Mouse (Mus musculus): ENCODE measurements around the gene Spop. TPM values are rescaled to one million over a fixed set of nuclear protein-coding genes. Genes with fewer than 3 reads are reported as not detected.

Spop gene
- polyA plus RNA-seq, 1 experiment from 2014 or later, result 199 TPM

GRCm38 (mm10) chr11:95392223-95392667, 21.6 kb upstream of the Spop start:
- 49% methylated on average over 7 of the region's 7 CpGs for WGBS
- peaks cover 19% of the 10 kb centered on the region for H3K4me1 ChIP-seq (replicated peaks)
- H3K36me3 ChIP-seq, result peaks cover 52% of the 10 kb centered on the region
- H3K4me3 ChIP-seq (replicated peaks), result no peak overlapping the region
- no peaks in the 10 kb centered on the region for H3K9me3 ChIP-seq
- ATAC-seq, result peak; percentile 53; the same call in 1 of the 2 replicates
- H3K27me3 ChIP-seq, result peaks cover 8% of the 10 kb centered on the region; the same call in 1 of the 2 replicates
- H3K27ac ChIP-seq, result no peak overlapping the region; the same call in 1 of the 2 replicates
- no peak overlapping the region for H3K4me2 ChIP-seq (replicated peaks)
- H3K9ac ChIP-seq (replicated peaks), result no peak overlapping the region

- Histone ChIP-seq H3K36me3 (peaks cover 45% of the 10 kb centered on the region), H3K9ac (replicated peaks) (no peak overlapping the region), H3K27me3 (peaks cover 8% of the 10 kb centered on the region; the same call in 1 of the 2 replicates), H3K4me1 (replicated peaks) (peaks cover 18% of the 10 kb centered on the region), H3K4me3 (replicated peaks) (no peak overlapping the region), H3K9me3 (no peaks in the 10 kb centered on the region), H3K27ac (no peak overlapping the region), H3K4me2 (replicated peaks) (no peak overlapping the region)
- 79% methylated on average over 11 of the region's 11 CpGs for WGBS
- no peak for ATAC-seq
Observed at GRCm38 (mm10) chr11:95392708-95393499, 21.0 kb upstream of the Spop start.

- H3K4me2 ChIP-seq (replicated peaks), result no peak overlapping the region
- no peak for ATAC-seq
- no peak overlapping the region for H3K27ac ChIP-seq
- no peaks in the 10 kb centered on the region for H3K9me3 ChIP-seq
- H3K9ac ChIP-seq (replicated peaks), result no peak overlapping the region
- 32% methylated on average over 5 of the region's 5 CpGs for WGBS
- H3K36me3 ChIP-seq, result peaks cover 40% of the 10 kb centered on the region
- peaks cover 12% of the 10 kb centered on the region; the same call in 1 of the 2 replicates for H3K27me3 ChIP-seq
- H3K4me3 ChIP-seq (replicated peaks), result no peak overlapping the region
- H3K4me1 ChIP-seq (replicated peaks), result peaks cover 24% of the 10 kb centered on the region
Observed at GRCm38 (mm10) chr11:95393500-95393816, 20.4 kb upstream of the Spop start.

DNA sequence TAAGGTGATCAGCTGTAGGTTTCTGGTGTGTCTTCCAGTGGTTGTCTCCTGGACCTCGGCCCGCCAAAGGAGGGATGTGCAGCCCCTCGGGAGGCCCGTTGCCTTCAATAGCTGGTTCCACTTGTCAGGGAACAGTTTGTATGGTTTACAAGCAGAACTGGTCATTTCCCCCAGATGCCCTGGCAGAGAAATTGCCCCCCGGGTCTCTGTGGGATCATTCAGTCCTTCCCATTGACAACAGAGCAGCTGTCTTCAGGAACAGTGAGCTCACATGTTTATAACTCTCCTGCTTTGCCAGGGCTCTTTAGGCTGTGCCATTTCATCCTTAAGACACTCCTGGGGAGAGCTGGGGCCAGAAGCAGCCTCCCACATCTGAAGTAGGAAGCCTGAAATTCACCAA, 19.8 kb upstream of the Spop start:
- 63% methylated on average over 5 of the region's 5 CpGs for WGBS
- peaks cover 16% of the 10 kb centered on the region; the same call in 1 of the 2 replicates for H3K27me3 ChIP-seq
- H3K4me2 ChIP-seq (replicated peaks), result no peak overlapping the region
- ATAC-seq, result no peak
- peaks cover 24% of the 10 kb centered on the region for H3K4me1 ChIP-seq (replicated peaks)
- no peak overlapping the region for H3K4me3 ChIP-seq (replicated peaks)
- H3K36me3 ChIP-seq, result peaks cover 33% of the 10 kb centered on the region
- H3K9me3 ChIP-seq, result no peaks in the 10 kb centered on the region
- H3K27ac ChIP-seq, result no peak overlapping the region
- H3K9ac ChIP-seq (replicated peaks), result no peak overlapping the region

DNA sequence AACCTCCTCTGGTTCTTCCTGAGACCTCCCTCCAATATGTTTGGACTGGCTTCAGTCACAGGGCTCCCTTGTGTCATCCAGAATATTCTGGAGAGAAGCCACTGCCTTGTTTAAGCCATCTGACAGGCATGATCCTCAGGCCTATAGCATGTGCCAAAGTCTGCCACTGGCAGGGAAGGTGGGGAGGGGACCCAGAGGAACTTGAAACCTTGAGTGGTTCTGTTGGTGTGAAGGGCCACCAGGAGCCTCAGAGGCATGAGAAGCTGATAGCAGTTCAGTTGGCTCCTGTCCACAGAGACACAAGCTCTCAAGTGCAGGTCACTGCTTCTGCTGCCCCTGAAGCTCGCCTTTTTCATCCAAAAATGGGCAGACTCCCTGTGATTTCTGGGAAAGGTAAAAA, 17.3 kb upstream of the Spop start:
- no peak for ATAC-seq
- peaks cover 29% of the 10 kb centered on the region for H3K4me1 ChIP-seq (replicated peaks)
- H3K9ac ChIP-seq (replicated peaks), result no peak overlapping the region
- H3K27me3 ChIP-seq, result peaks cover 19% of the 10 kb centered on the region; the same call in 1 of the 2 replicates
- 65% methylated on average over 1 of the region's 1 CpGs for WGBS
- H3K36me3 ChIP-seq, result peaks cover 10% of the 10 kb centered on the region
- H3K9me3 ChIP-seq, result no peaks in the 10 kb centered on the region
- H3K4me2 ChIP-seq (replicated peaks), result no peak overlapping the region
- H3K4me3 ChIP-seq (replicated peaks), result no peak overlapping the region
- no peak overlapping the region for H3K27ac ChIP-seq

GRCm38 (mm10) chr11:95397843-95398835, 15.7 kb upstream of the Spop start:
- 60% methylated on average over 14 of the region's 14 CpGs for WGBS
- H3K4me2 ChIP-seq (replicated peaks), result no peak overlapping the region
- ATAC-seq, result no peak
- no peak overlapping the region for H3K27ac ChIP-seq
- H3K4me1 ChIP-seq (replicated peaks), result peaks cover 18% of the 10 kb centered on the region; the same call in 1 of the 2 replicates
- no peak overlapping the region for H3K9ac ChIP-seq (replicated peaks)
- H3K27me3 ChIP-seq, result peaks cover 19% of the 10 kb centered on the region; the same call in 1 of the 2 replicates
- H3K36me3 ChIP-seq, result no peaks in the 10 kb centered on the region
- no peaks in the 10 kb centered on the region for H3K9me3 ChIP-seq
- no peak overlapping the region for H3K4me3 ChIP-seq (replicated peaks)

DNA sequence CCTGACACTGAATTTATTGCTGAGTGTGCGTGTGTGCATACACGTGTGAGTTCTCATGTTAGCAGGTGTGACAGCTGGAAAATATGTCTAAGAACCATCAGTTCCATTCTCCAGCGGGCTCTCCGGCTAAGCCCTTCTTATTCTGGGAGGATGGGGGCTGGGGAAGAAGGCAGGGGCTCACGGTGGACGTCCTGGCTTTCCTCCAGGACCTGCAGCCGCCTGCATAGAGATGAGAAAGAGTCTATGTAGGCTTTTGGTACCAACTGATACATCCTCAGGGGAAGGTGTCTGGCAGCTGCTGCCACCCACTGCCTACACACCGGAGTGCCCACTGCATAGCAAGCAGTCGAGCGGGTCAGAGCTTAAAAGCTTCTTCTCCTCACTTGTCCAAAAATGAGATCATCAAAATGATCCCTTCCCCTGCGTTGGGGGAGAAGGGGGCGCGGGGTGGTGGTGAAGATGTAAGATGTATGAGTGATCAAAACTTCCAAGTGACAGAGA, 14.3 kb upstream of the Spop start:
- Histone ChIP-seq H3K27ac (no peak overlapping the region), H3K9me3 (no peaks in the 10 kb centered on the region), H3K4me1 (replicated peaks) (peaks cover 16% of the 10 kb centered on the region; the same call in 1 of the 2 replicates), H3K9ac (replicated peaks) (no peak overlapping the region), H3K4me3 (replicated peaks) (no peak overlapping the region), H3K36me3 (no peaks in the 10 kb centered on the region), H3K4me2 (replicated peaks) (no peak overlapping the region), H3K27me3 (peaks cover 19% of the 10 kb centered on the region; the same call in 1 of the 2 replicates)
- 72% methylated on average over 13 of the region's 13 CpGs for WGBS
- no peak for ATAC-seq

DNA sequence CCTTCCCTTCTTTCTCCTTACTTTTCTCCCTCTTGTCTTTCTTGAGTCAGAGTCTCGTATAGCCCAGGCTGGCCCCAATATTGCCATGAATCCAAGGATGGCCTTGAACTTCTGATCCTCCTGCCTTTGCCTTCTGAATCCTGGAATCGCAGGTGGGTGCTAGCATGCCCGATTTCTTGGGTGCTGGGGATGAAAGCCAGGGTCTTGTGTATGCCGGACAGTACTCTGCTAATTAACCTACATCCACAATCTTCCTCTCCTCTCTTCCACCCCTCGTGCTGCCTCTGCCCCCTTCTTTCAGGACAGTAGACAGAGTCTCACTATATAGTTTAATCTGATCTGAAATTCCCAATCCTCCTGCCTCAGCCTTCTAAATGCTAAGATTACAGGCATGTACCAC, 12.3 kb upstream of the Spop start:
- H3K4me3 ChIP-seq (replicated peaks), result no peak overlapping the region
- H3K27ac ChIP-seq, result no peak overlapping the region
- no peak overlapping the region for H3K4me2 ChIP-seq (replicated peaks)
- 93% methylated on average over 5 of the region's 5 CpGs for WGBS
- no peak overlapping the region for H3K9ac ChIP-seq (replicated peaks)
- no peaks in the 10 kb centered on the region for H3K9me3 ChIP-seq
- H3K36me3 ChIP-seq, result no peaks in the 10 kb centered on the region
- H3K27me3 ChIP-seq, result peaks cover 17% of the 10 kb centered on the region; the same call in 1 of the 2 replicates
- ATAC-seq, result no peak
- peaks cover 16% of the 10 kb centered on the region; the same call in 1 of the 2 replicates for H3K4me1 ChIP-seq (replicated peaks)

DNA sequence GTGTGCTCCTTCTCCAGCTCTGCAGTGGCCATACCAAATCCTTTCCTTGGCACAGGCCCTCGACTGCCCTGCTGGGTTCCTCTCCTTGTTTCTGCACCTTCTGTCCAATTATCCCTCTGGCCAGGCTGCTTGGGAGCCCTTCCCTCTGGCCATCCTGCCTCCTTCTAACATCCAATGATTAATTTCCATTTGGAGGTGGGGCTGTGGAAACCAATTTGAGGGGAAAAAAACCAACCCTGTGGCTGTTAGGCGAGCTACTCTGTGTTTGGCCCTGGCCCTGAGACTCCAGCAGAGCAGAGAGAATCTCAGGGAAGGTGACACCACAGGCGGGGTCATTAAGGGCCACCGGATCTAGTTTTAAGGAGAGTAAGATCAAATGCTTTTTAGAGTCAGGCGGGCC, 11.7 kb upstream of the Spop start:
- Histone ChIP-seq H3K27ac (no peak overlapping the region), H3K27me3 (peaks cover 11% of the 10 kb centered on the region; the same call in 1 of the 2 replicates), H3K4me2 (replicated peaks) (no peak overlapping the region), H3K9me3 (no peaks in the 10 kb centered on the region), H3K9ac (replicated peaks) (no peak overlapping the region), H3K4me1 (replicated peaks) (peaks cover 16% of the 10 kb centered on the region; the same call in 1 of the 2 replicates), H3K36me3 (no peaks in the 10 kb centered on the region), H3K4me3 (replicated peaks) (no peak overlapping the region)
- no peak for ATAC-seq
- WGBS, result 29% methylated on average over 5 of the region's 5 CpGs

- Histone ChIP-seq H3K9me3 (no peaks in the 10 kb centered on the region), H3K27ac (no peak overlapping the region), H3K4me2 (replicated peaks) (no peak overlapping the region), H3K27me3 (peaks cover 11% of the 10 kb centered on the region; the same call in 1 of the 2 replicates), H3K4me3 (replicated peaks) (no peak overlapping the region), H3K36me3 (no peaks in the 10 kb centered on the region), H3K9ac (replicated peaks) (no peak overlapping the region), H3K4me1 (replicated peaks) (peaks cover 16% of the 10 kb centered on the region; the same call in 1 of the 2 replicates)
- 37% methylated on average over 8 of the region's 8 CpGs for WGBS
- ATAC-seq, result no peak
Observed at GRCm38 (mm10) chr11:95402658-95403101, 11.2 kb upstream of the Spop start.

GRCm38 (mm10) chr11:95403382-95404340, 10.2 kb upstream of the Spop start:
- ATAC-seq, result no peak
- H3K4me1 ChIP-seq (replicated peaks), result peaks cover 11% of the 10 kb centered on the region; the same call in 1 of the 2 replicates
- H3K27ac ChIP-seq, result no peak overlapping the region
- H3K4me3 ChIP-seq (replicated peaks), result no peak overlapping the region
- WGBS, result 63% methylated on average over 16 of the region's 16 CpGs
- peaks cover 6% of the 10 kb centered on the region; the same call in 1 of the 2 replicates for H3K27me3 ChIP-seq
- no peak overlapping the region for H3K4me2 ChIP-seq (replicated peaks)
- no peaks in the 10 kb centered on the region for H3K9me3 ChIP-seq
- H3K9ac ChIP-seq (replicated peaks), result no peak overlapping the region
- no peaks in the 10 kb centered on the region for H3K36me3 ChIP-seq

All from midbrain, embryonic 13.5 days (tissue).